11 mouse cellular contexts compared by ENCODE assay signal in genomic region chr1:114528545-114528944, GRCm38 (mm10).
DNase-seq lines count a peak whose midpoint lies in the region; ATAC-seq lines count a peak whose summit lies in the region.
"Had no signal": no experiment of that assay in that cellular context is flagged by ENCODE, and none has a peak within 500 bp of the region (broad histone marks: within the 10 kb centered on the region; RNA-seq: fewer than 3 reads in every experiment).

No protein-coding gene starts in this region.

- no peaks in the 10 kb centered on the region for H3K27me3 ChIP-seq in embryonic facial prominence, embryonic 15.5 days
- no peaks in the 10 kb centered on the region for H3K27me3 ChIP-seq in hindbrain, embryonic 14.5 days (ENCODE audit: control insufficient read depth, insufficient read depth, low read length)
- H3K27me3 ChIP-seq in neural tube, embryonic 14.5 days (ENCODE audit: control insufficient read depth, insufficient read depth, low read length), result no peaks in the 10 kb centered on the region
- H3K27me3 ChIP-seq: liver, embryonic 15.5 days had no signal

- 57% methylated on average over 1 of the region's 1 CpGs for WGBS in embryonic facial prominence, embryonic 15.5 days
- 38% methylated on average over 1 of the region's 1 CpGs for WGBS in hindbrain, embryonic 14.5 days
- WGBS in neural tube, embryonic 14.5 days, result 12% methylated on average over 1 of the region's 1 CpGs

- peak; percentile 81 for ATAC-seq in embryonic facial prominence, embryonic 15.5 days (ENCODE audit: insufficient number of reproducible peaks, low FRiP score, low TSS enrichment, low read depth)
- ATAC-seq in hindbrain, embryonic 14.5 days (ENCODE audit: low FRiP score), result peak; percentile 76
- peak; percentile 84 for ATAC-seq in neural tube, embryonic 14.5 days (ENCODE audit: low read depth)
- ATAC-seq in erythroblast, adult 5-6 weeks (replicated peaks; ENCODE audit: low FRiP score, poor library complexity, severe bottlenecking), result no peak

- H3K4me3 ChIP-seq in embryonic facial prominence, embryonic 15.5 days (replicated peaks), result no peak overlapping the region
- no peak overlapping the region for H3K4me3 ChIP-seq in hindbrain, embryonic 14.5 days (replicated peaks; ENCODE audit: low read length)
- H3K4me3 ChIP-seq in neural tube, embryonic 14.5 days (ENCODE audit: low read depth, low read length), result no peak overlapping the region
- H3K4me3 ChIP-seq: heart, adult 2 months; liver, embryonic 15.5 days had no signal

- no peak overlapping the region for H3K9ac ChIP-seq in embryonic facial prominence, embryonic 15.5 days
- no peak overlapping the region for H3K9ac ChIP-seq in hindbrain, embryonic 14.5 days
- H3K9ac ChIP-seq in neural tube, embryonic 14.5 days (replicated peaks; ENCODE audit: low read depth, low read length), result no peak overlapping the region
- H3K9ac ChIP-seq: liver, embryonic 15.5 days had no signal

- DNase-seq in embryo, embryonic 11 days, result peak; percentile 16
- DNase-seq in hindbrain, embryonic 14.5 days (ENCODE audit: low spot score), result no peak
- no peak for DNase-seq in kidney, postnatal 14 days
- no peak for DNase-seq in cerebellum, postnatal 25 days
- DNase-seq: cerebellum, adult 9-10 months; heart, adult 2 months; thymus, postnatal 36 days had no signal

- H3K36me3 ChIP-seq in embryonic facial prominence, embryonic 15.5 days, result no peaks in the 10 kb centered on the region
- H3K36me3 ChIP-seq in hindbrain, embryonic 14.5 days (replicated peaks; ENCODE audit: control insufficient read depth, insufficient read depth), result no peaks in the 10 kb centered on the region
- H3K36me3 ChIP-seq in neural tube, embryonic 14.5 days (ENCODE audit: control insufficient read depth, insufficient read depth, low read length), result no peaks in the 10 kb centered on the region
- H3K36me3 ChIP-seq: liver, embryonic 15.5 days had no signal

- H3K4me2 ChIP-seq in embryonic facial prominence, embryonic 15.5 days (replicated peaks), result no peak overlapping the region
- no peak overlapping the region for H3K4me2 ChIP-seq in hindbrain, embryonic 14.5 days (replicated peaks)
- H3K4me2 ChIP-seq in neural tube, embryonic 14.5 days (ENCODE audit: low read depth, low read length), result no peak overlapping the region
- H3K4me2 ChIP-seq: liver, embryonic 15.5 days had no signal

- H3K27ac ChIP-seq in embryonic facial prominence, embryonic 15.5 days (replicated peaks), result no peak overlapping the region
- H3K27ac ChIP-seq in hindbrain, embryonic 14.5 days, result no peak overlapping the region
- no peak overlapping the region for H3K27ac ChIP-seq in neural tube, embryonic 14.5 days (ENCODE audit: low read depth, low read length)
- H3K27ac ChIP-seq: heart, adult 2 months; liver, embryonic 15.5 days had no signal

- H3K4me1 ChIP-seq in embryonic facial prominence, embryonic 15.5 days, result no peaks in the 10 kb centered on the region
- H3K4me1 ChIP-seq in hindbrain, embryonic 14.5 days (replicated peaks; ENCODE audit: control insufficient read depth, insufficient read depth, low read length), result no peaks in the 10 kb centered on the region
- H3K4me1 ChIP-seq in neural tube, embryonic 14.5 days (ENCODE audit: control insufficient read depth, insufficient read depth, low read length), result no peaks in the 10 kb centered on the region
- H3K4me1 ChIP-seq: liver, embryonic 15.5 days had no signal

- no peaks in the 10 kb centered on the region for H3K9me3 ChIP-seq in embryonic facial prominence, embryonic 15.5 days (replicated peaks)
- H3K9me3 ChIP-seq in hindbrain, embryonic 14.5 days (ENCODE audit: control insufficient read depth, low read length), result no peaks in the 10 kb centered on the region
- no peaks in the 10 kb centered on the region for H3K9me3 ChIP-seq in neural tube, embryonic 14.5 days (ENCODE audit: control insufficient read depth, low read length)
- H3K9me3 ChIP-seq: liver, embryonic 15.5 days had no signal
